Mouse (Mus musculus): ENCODE measurements around the gene Krtap3-2.
"Not testable (repeated sequence)": the region's sequence is repeated elsewhere in the genome, so short reads cannot be mapped to it uniquely, and the experiment has no call there.

Gene Krtap3-2

DNA sequence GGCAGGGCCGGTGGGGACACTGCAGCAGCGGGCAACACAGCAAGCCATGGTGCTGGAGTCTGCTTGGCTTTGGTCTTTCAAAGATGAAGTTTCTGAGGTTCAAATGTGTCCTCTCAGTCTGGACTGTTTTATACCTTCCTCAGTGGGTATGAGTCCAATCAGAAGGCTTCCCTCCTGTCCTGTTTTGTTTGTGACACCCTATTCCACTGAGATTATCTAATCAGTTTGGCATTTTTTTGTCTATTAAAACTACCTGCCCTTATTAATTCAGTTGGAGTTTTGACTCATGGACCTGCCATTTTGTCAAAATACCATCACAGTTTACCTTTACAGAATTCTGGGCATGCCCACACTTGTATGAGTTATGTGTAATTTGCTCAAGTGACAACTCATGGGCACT, at the start of gene Krtap3-2:
Krtap3-2 (minus strand) TSS at position 101 of the 400 bp plus-strand sequence.
- DNase-seq (ENCODE audit: low spot score), result no peak

DNA sequence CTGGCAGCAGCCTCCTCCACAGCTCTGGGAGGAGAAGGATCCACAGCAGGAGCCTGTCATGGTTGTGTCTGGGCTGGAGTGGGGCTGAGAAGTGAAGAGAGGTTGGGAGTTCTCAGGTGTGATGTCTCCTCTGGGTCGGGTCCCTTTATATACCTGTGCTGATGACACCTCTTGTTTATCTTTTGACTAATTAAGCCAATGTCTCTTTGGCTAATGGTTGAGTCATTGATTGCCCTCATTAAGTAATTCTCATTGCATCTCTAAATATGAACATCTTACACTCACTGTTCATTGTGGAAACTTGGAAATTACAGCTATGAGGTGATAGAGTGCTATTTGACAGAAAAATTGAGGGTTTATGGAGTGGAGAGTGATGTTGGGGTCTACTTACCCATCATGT, 46.6 kb upstream of the Krtap3-2 start, which contains the start of gene Gm11938:
Gm11938 (minus strand) TSS at position 101 of the 400 bp plus-strand sequence.
- not testable (repeated sequence) for DNase-seq (ENCODE audit: low spot score)

DNA sequence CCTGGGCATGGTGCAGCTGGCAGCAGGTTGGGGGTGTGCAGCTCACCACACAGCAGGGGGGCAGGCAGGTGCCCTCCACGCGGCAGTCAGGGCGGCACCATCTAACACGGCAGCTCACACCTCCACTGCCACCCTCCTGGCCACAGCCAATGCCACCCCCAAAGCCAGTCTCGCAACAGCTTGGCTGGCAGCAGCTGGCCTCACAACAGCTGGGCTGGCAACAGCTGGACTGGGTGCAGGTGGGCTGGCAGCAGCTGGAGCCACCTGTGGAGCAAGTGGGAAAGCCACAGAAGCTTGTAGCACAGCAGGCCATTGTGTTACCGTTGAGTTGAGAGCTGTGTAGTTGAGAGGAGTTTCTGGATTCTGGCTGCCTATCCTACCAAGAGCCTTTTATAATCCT, 41.1 kb upstream of the Krtap3-2 start, which contains the start of gene Krtap9-3:
Krtap9-3 (minus strand) TSS at position 364 of the 400 bp plus-strand sequence.
- DNase-seq (ENCODE audit: low spot score), result not testable (repeated sequence)

DNA sequence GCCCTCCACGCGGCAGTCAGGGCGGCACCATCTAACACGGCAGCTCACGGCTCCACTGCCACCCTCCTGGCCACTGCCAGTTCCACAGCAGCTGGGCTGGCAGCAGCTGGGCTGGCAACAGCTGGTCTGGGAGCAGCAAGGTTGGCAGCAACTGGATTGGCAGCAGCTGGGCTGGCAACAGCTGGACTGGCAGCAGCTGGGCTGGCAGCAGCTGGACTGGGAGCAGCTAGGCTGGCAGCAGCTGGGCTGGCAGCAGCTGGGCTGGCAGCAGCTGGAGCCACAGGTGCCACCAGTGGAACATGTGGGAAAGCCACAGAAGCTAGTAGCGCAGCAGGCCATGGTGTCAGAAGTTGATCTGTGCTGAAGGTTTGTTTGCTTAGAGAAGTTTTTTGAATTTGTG, 34.3 kb upstream of the Krtap3-2 start, which contains the start of gene Krtap1-3:
Krtap1-3 (minus strand) TSS at position 359 of the 400 bp plus-strand sequence.
- DNase-seq (ENCODE audit: low spot score), result no peak

DNA sequence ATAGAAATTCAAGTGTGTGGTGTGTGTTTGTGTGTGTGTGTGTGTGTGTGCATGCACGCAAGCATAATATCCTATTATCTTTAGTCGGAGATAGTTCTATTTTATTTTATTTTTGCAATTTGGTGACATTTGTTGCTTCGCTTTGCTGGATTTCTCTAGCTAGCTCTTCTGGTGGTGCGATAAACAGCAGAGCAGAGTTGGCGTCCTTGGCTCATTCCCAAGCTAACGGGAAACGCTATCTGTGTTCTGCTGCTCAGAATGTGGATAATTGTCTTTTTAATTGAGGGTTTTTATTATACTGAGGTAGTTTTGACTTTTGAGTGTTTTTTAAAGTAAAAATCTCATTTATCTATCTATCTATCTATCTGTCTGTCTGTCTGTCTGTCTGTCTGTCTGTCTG, 28.4 kb upstream of the Krtap3-2 start:
- no peak for DNase-seq (ENCODE audit: low spot score)

DNA sequence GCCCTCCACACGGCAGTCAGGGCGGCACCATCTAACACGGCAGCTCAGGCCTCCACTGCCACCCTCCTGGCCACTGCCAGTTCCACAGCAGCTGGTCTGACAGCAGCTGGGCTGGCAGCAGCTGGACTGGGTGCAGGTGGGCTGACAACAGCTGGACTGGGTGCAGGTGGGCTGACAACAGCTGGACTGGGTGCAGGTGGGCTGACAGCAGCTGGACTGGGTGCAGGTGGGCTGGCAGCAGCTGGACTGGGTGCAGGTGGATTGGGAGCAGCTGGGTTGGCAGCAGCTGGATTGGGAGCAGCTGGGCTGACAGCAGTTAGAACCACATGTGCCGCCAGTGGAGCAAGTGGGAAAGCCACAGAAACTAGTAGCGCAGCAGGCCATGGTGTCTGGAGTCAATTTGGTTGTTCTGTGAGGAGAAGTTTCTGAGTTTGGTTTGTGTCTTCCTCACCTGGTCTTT, 26.6 kb upstream of the Krtap3-2 start, which contains the start of gene Krtap1-4:
Krtap1-4 (minus strand) TSS at position 410 of the 460 bp plus-strand sequence.
- no peak for DNase-seq (ENCODE audit: low spot score)

GRCm38 (mm10) chr11:99581564-99581963, 24.9 kb upstream of the Krtap3-2 start:
- DNase-seq (ENCODE audit: low spot score), result no peak

GRCm38 (mm10) chr11:99581051-99581450, 24.4 kb upstream of the Krtap3-2 start:
- DNase-seq (ENCODE audit: low spot score), result no peak

GRCm38 (mm10) chr11:99580636-99581035, 24.0 kb upstream of the Krtap3-2 start, which contains the start of gene Krtap1-5:
Gene Krtap1-5, minus strand, starts transcription at chr11:99581016.
- no peak for DNase-seq (ENCODE audit: low spot score)

DNA sequence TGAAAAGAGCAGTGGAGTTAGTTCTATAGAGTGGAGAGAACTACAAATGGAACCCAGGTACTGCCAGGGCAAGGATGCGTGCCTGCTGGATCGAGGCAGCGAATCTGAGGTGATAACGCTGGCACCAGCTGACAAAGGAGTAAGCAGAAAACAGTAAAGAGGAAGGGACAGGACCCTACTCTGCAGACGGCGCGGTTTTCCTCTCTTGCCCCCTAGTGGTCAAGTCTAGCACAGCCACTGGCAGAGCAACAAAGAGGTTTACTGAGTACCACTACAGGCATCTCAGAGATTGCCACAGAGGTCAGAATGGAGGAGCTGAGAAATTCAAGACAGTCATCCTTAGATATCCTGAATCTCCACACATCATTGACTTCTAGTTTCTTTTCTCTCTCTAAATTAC, 17.5 kb upstream of the Krtap3-2 start:
- DNase-seq (ENCODE audit: low spot score), result peak; percentile 72

GRCm38 (mm10) chr11:99573164-99573563, 16.5 kb upstream of the Krtap3-2 start:
- no peak for DNase-seq (ENCODE audit: low spot score)

DNA sequence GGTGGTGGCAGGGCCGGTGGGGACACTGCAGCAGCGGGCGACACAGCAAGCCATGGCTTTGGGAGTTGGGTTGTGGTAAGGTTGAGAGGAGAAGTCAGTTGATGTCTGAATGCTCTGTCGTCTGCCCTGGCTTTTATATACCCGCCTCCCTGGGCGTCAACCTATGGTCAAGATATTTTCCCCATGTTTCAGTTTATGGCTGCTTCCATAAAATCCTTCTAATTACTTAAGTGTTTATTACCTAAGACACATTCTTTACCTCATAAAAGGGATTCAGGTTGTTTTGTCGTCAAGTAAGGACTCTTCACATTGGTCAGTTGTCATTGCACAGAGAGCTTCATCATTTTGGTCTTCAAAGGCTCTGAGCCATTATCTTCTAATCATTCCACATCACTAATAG, 9.9 kb upstream of the Krtap3-2 start, which contains the start of gene Krtap3-1:
Krtap3-1 (minus strand) TSS at position 101 of the 400 bp plus-strand sequence.
- DNase-seq (ENCODE audit: low spot score), result no peak

GRCm38 (mm10) chr11:99562580-99562979, 5.9 kb upstream of the Krtap3-2 start:
- no peak for DNase-seq (ENCODE audit: low spot score)

GRCm38 (mm10) chr11:99559366-99559765, 2.7 kb upstream of the Krtap3-2 start, which contains the start of gene Gm11939:
Gene Gm11939, minus strand, starts transcription at chr11:99559466.
- no peak for DNase-seq (ENCODE audit: low spot score)

- no peak for DNase-seq (ENCODE audit: low spot score)
Observed at GRCm38 (mm10) chr11:99557976-99558745, 1.5 kb upstream of the Krtap3-2 start.

DNA sequence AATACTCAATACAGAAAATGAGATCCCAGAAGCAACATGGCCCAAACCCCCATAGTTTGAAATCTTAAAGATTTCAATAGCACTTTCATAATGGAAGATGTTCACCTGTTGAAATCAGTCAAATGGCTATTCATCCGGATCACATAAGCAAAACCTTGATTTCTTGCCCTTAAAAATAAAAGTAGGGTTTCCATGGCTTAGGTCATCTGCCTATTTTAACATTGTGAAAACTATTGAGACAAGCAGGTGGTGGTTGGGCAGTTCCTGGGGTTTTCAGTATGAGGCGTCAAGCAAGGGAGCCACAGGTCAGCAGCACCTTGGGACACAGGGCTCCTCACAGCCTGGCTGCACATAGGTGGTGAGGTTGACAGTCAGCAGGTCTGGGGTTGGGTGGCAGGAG, 458 bp downstream of the Krtap3-2 start:
- DNase-seq (ENCODE audit: low spot score), result no peak

GRCm38 (mm10) chr11:99550765-99551164, 5.9 kb downstream of the Krtap3-2 start, which contains the start of gene Krtap3-3:
Gene Krtap3-3, minus strand, starts transcription at chr11:99550865.
- DNase-seq (ENCODE audit: low spot score), result no peak

DNA sequence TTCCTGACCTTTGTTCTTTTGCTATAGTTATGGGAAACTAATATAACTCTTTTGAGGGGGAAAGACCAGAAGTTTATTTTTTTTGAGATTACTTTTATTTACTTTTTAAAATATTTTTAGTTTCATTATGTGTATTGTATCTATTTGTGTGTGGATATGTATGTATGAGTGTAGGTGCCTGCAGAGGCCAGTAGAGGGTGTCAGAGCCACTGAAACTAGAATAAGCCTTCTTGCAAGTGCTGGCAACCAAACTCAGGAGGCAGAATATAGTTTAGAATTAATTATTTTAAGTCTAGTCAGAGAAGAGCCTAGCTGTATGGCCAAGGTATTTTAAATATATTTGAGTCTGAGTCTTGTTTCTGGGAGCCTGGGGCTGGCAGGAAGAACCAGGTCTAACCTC, 8.8 kb downstream of the Krtap3-2 start:
- no peak for DNase-seq (ENCODE audit: low spot score)

GRCm38 (mm10) chr11:99539721-99540120, 16.9 kb downstream of the Krtap3-2 start:
- DNase-seq (ENCODE audit: low spot score), result peak; percentile 56

- DNase-seq (ENCODE audit: low spot score), result no peak
Observed at GRCm38 (mm10) chr11:99521288-99521860, 35.3 kb downstream of the Krtap3-2 start, which contains the start of gene Krt39. Gene Krt39, minus strand, starts transcription at chr11:99521338.

DNA sequence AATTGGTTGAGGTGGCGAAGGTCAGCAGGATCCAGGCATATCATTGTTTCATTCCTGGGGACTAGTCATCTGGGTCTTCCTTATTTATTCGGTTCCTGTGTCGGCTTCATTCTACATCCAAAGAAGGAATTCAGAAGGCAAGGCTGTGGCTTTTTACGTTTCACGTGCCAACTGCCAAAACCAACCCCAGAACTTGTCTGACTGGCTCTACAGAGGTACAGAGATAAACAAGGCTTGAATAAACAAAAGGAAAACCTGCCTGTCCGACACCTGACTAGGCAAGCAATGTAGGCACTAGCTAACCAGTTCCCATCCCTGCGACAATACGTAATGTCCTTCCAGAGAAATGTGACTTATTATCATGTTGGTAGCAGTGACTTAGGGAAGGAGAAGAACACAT, 42.6 kb downstream of the Krtap3-2 start:
- no peak for DNase-seq (ENCODE audit: low spot score)
